ENCODE assay signal across 8 mouse cellular contexts in genomic region chr13:18717185-18717584, GRCm38 (mm10). TPM values are rescaled to one million over a fixed set of nuclear protein-coding genes. Genes with fewer than 3 reads are reported as not detected.
DNase-seq lines count a peak whose midpoint lies in the region; ATAC-seq lines count a peak whose summit lies in the region.

Vps41 (plus strand) TSS chr13:18717286.

- no peaks in the 10 kb centered on the region for H3K36me3 ChIP-seq in heart, embryonic 13.5 days
- no peaks in the 10 kb centered on the region for H3K36me3 ChIP-seq in liver, embryonic 12.5 days
- no peaks in the 10 kb centered on the region for H3K36me3 ChIP-seq in stomach, embryonic 15.5 days

- H3K4me2 ChIP-seq in heart, embryonic 13.5 days, result peak within 1 kb of the TSS; percentile 78
- peak within 1 kb of the TSS; percentile 65 for H3K4me2 ChIP-seq in liver, embryonic 12.5 days
- H3K4me2 ChIP-seq in stomach, embryonic 15.5 days, result peak within 1 kb of the TSS; percentile 47

- peak within 1 kb of the TSS; percentile 87 for H3K9ac ChIP-seq in heart, embryonic 13.5 days
- peak within 1 kb of the TSS; percentile 86 for H3K9ac ChIP-seq in liver, embryonic 12.5 days
- H3K9ac ChIP-seq in stomach, embryonic 15.5 days, result peak within 1 kb of the TSS; percentile 80

- H3K4me3 ChIP-seq in brown adipose tissue, adult 24 weeks (ENCODE audit: insufficient read depth, low read depth, low read length), result peak within 1 kb of the TSS; percentile 100
- peak within 1 kb of the TSS; percentile 81 for H3K4me3 ChIP-seq in heart, embryonic 13.5 days
- peak within 1 kb of the TSS; percentile 84 for H3K4me3 ChIP-seq in liver, embryonic 12.5 days
- peak within 1 kb of the TSS; percentile 86 for H3K4me3 ChIP-seq in stomach, embryonic 15.5 days (replicated peaks)

- no peaks in the 10 kb centered on the region for H3K27me3 ChIP-seq in heart, embryonic 13.5 days (replicated peaks)
- H3K27me3 ChIP-seq in liver, embryonic 12.5 days (replicated peaks), result no peaks in the 10 kb centered on the region
- H3K27me3 ChIP-seq in stomach, embryonic 15.5 days (replicated peaks), result no peaks in the 10 kb centered on the region

- no peaks in the 10 kb centered on the region; the same call in 1 of the 2 replicates for H3K4me1 ChIP-seq in brown adipose tissue, adult 24 weeks (ENCODE audit: control insufficient read depth, insufficient read depth, insufficient read length, low read length)
- H3K4me1 ChIP-seq in heart, embryonic 13.5 days, result peaks cover 8% of the 10 kb centered on the region
- H3K4me1 ChIP-seq in liver, embryonic 12.5 days, result peaks cover 10% of the 10 kb centered on the region
- no peaks in the 10 kb centered on the region; the same call in 1 of the 2 replicates for H3K4me1 ChIP-seq in stomach, embryonic 15.5 days

- H3K27ac ChIP-seq in brown adipose tissue, adult 24 weeks (replicated peaks; ENCODE audit: low read depth, low read length), result no peak within 1 kb of the TSS
- H3K27ac ChIP-seq in heart, embryonic 13.5 days (replicated peaks), result 0 out of 2 replicates have a peak within 1 kb of the TSS, but pooled peaks have one; percentile 13
- H3K27ac ChIP-seq in liver, embryonic 12.5 days, result peak within 1 kb of the TSS; percentile 51; the same call in 1 of the 2 replicates
- H3K27ac ChIP-seq in stomach, embryonic 15.5 days, result no peak within 1 kb of the TSS

- WGBS in heart, embryonic 13.5 days, result under 1% methylated on average over 21 of the region's 21 CpGs
- WGBS in liver, embryonic 12.5 days (ENCODE audit: insufficient replicate concordance), result 0% methylated on average over 21 of the region's 21 CpGs
- WGBS in stomach, embryonic 15.5 days, result under 1% methylated on average over 21 of the region's 21 CpGs

- ATAC-seq in heart, embryonic 13.5 days (ENCODE audit: extremely low read depth, insufficient number of reproducible peaks, low FRiP score, low TSS enrichment), result peak; percentile 84
- peak; percentile 99 for ATAC-seq in liver, embryonic 12.5 days
- peak; percentile 97 for ATAC-seq in stomach, embryonic 15.5 days (ENCODE audit: insufficient read depth, low FRiP score, low read depth)

- DNase-seq in CD4-positive, CD25-positive, alpha-beta regulatory T cell, adult 2 months (ENCODE audit: low read depth, low spot score), result peak; percentile 89
- peak; percentile 19 for DNase-seq in fat pad, adult 2 months (ENCODE audit: extremely low read depth, low read depth, low spot score)
- peak; percentile 83 for DNase-seq in kidney, postnatal 10 days
- peak; percentile 72 to 78 for DNase-seq in natural killer cell, adult 2 months (ENCODE audit: low spot score in 2 of 2)

- no peaks in the 10 kb centered on the region for H3K9me3 ChIP-seq in heart, embryonic 13.5 days
- no peaks in the 10 kb centered on the region for H3K9me3 ChIP-seq in liver, embryonic 12.5 days (replicated peaks)
- H3K9me3 ChIP-seq in stomach, embryonic 15.5 days, result no peaks in the 10 kb centered on the region

RNA-seq across cellular contexts. Expression of gene Vps41, which starts in this region (rescaled TPM):
- 35.8 and 42.3 TPM in 2 replicates for polyA plus RNA-seq in brown adipose tissue, adult 24 weeks (2012; ENCODE audit: insufficient read depth, insufficient read length, missing spikeins)
- 41.5 and 43.0 TPM in 2 replicates for polyA plus RNA-seq in heart, embryonic 13.5 days (2015; fragmentation: Nextera tagmentation; extraction: Ambion mirVana)
- 30.2 and 30.9 TPM in 2 replicates for polyA plus RNA-seq in liver, embryonic 12.5 days (2016; fragmentation: Nextera tagmentation; extraction: Ambion mirVana)
- polyA plus RNA-seq in stomach, embryonic 15.5 days (2015; fragmentation: Nextera tagmentation; extraction: Ambion mirVana), result 54.0 and 58.7 TPM in 2 replicates

Comparison
In these comparisons a context has a peak if more than half of its experiments do, and no peak if none do; other contexts are left out.
1. DNase-seq: peak in every context shown above with its lines; median percentile 89 in CD4-positive, CD25-positive, alpha-beta regulatory T cell, adult 2 months; 83 in kidney, postnatal 10 days; 75 in natural killer cell, adult 2 months; 19 in fat pad, adult 2 months.
2. H3K27ac ChIP-seq: peak in heart, embryonic 13.5 days (single experiment) and liver, embryonic 12.5 days (single experiment); none in brown adipose tissue, adult 24 weeks (single experiment) and stomach, embryonic 15.5 days (single experiment).
3. Peak in every context shown above with its lines, with median percentiles within 50 percentile points of each other: H3K4me3 ChIP-seq, ATAC-seq, H3K4me2 ChIP-seq and H3K9ac ChIP-seq.